ENCODE assay signal across 27 mouse cellular contexts in the genomic region with DNA sequence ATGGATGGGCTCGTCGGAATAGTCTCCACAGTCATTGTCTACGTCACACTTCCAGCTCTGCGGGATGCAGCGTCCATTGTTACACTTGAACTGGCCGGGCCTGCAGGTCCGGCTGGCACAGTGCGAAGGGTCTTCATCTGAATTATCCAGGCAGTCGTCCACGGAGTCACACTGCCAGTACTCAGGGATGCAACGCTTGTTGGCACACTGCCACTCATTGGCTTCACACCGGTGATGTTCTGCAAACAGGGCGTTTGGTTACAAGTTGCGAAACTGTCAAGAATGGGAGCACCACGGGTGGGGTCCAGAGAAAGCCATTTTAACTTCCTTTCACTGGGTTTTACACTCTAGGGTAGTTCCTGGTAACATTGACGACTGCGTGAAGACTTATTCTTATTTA.
DNase-seq lines count a peak whose midpoint lies in the region; ATAC-seq and TF ChIP-seq lines count a peak whose summit lies in the region.
"Had no signal": no experiment of that assay in that cellular context is flagged by ENCODE, and none has a peak within 500 bp of the region (broad histone marks: within the 10 kb centered on the region; RNA-seq: fewer than 3 reads in every experiment).

No protein-coding gene starts in this region.

- H3K27me3 ChIP-seq in lung, embryonic 14.5 days (ENCODE audit: insufficient read depth, low read length), result no peaks in the 10 kb centered on the region
- H3K27me3 ChIP-seq: embryonic facial prominence, embryonic 15.5 days; heart, embryonic 15.5 days; Patski had no signal

- H3K4me1 ChIP-seq in lung, embryonic 14.5 days (ENCODE audit: insufficient read depth), result no peaks in the 10 kb centered on the region
- H3K4me1 ChIP-seq: embryonic facial prominence, embryonic 15.5 days; forebrain, embryonic 10.5 days; heart, embryonic 15.5 days had no signal

- 80% methylated on average over 17 of the region's 17 CpGs for WGBS in lung, embryonic 14.5 days

- H3K36me3 ChIP-seq in lung, embryonic 14.5 days (ENCODE audit: insufficient read depth), result no peaks in the 10 kb centered on the region
- H3K36me3 ChIP-seq: embryonic facial prominence, embryonic 15.5 days; G1E; heart, embryonic 15.5 days had no signal

- H3K9me3 ChIP-seq in lung, embryonic 14.5 days (ENCODE audit: low read depth, low read length), result no peaks in the 10 kb centered on the region
- H3K9me3 ChIP-seq: embryonic facial prominence, embryonic 15.5 days; forebrain, embryonic 10.5 days; G1E; heart, embryonic 15.5 days had no signal

- ATAC-seq in lung, embryonic 14.5 days (ENCODE audit: insufficient read depth), result no peak
- ATAC-seq: CD4-positive, CD25-positive, alpha-beta regulatory T cell, adult 4 months; forebrain, embryonic 16.5 days; Patski had no signal

- H3K4me2 ChIP-seq in lung, embryonic 14.5 days, result no peak overlapping the region
- H3K4me2 ChIP-seq: embryonic facial prominence, embryonic 15.5 days; heart, embryonic 11.5 days; heart, embryonic 15.5 days; hindbrain, embryonic 14.5 days had no signal

- H3K4me3 ChIP-seq in lung, embryonic 14.5 days (ENCODE audit: low read depth, low read length), result no peak overlapping the region
- H3K4me3 ChIP-seq: embryonic facial prominence, embryonic 15.5 days; erythroblast, embryonic 14.5 days; forebrain, embryonic 10.5 days; heart, adult 2 months; heart, embryonic 15.5 days had no signal

- no peak for TF ChIP-seq CTCF in lung, embryonic 14.5 days (IDR thresholded peaks at IDR 0.05; ENCODE audit: low read depth)

- H3K27ac ChIP-seq in lung, embryonic 14.5 days (ENCODE audit: low read depth), result no peak overlapping the region
- H3K27ac ChIP-seq: embryonic facial prominence, embryonic 15.5 days; forebrain, embryonic 10.5 days; heart, adult 2 months; heart, embryonic 15.5 days; hindbrain, embryonic 14.5 days had no signal

- peak; percentile 63 to 75 for DNase-seq in cerebellum, postnatal 10 days
- no peak for DNase-seq in cerebellum, postnatal 4 days (ENCODE audit: low spot score in 2 of 2)
- peak; percentile 18 to 35 for DNase-seq in kidney, postnatal 25 days
- DNase-seq in kidney, adult 11 months, result no peak
- peak; percentile 8 for DNase-seq in lung, embryonic 14.5 days
- no peak for DNase-seq in lung, adult 18-20 months
- DNase-seq in ZHBTc4 (ENCODE audit: low read depth, low spot score), result peak; percentile 5
- DNase-seq in urinary bladder, postnatal 25 days (ENCODE audit: low spot score), result no peak
- DNase-seq: adrenal gland, adult 8-10 months; adrenal gland, postnatal 36 days; B cell, adult 2 months; cerebellum, adult 11 months; cerebellum, adult 9-10 months; embryo, embryonic 11 days; gastrocnemius, postnatal 14 days; heart, adult 2 months; heart, postnatal 14 days had no signal

- no peak overlapping the region for H3K9ac ChIP-seq in lung, embryonic 14.5 days
- H3K9ac ChIP-seq: embryonic facial prominence, embryonic 15.5 days; heart, embryonic 15.5 days; hindbrain, embryonic 14.5 days had no signal

Comparison
In these comparisons a context has a peak if more than half of its experiments do, and no peak if none do; other contexts are left out.
1. DNase-seq: peak in cerebellum, postnatal 10 days (2 of 2), kidney, postnatal 25 days (2 of 2), lung, embryonic 14.5 days (single experiment) and ZHBTc4 (single experiment); none in cerebellum, postnatal 4 days (0 of 2), kidney, adult 11 months (single experiment), lung, adult 18-20 months (0 of 2) and urinary bladder, postnatal 25 days (single experiment).